Mouse (Mus musculus): Measurements from ENCODE around the gene Ankrd27.
"Not testable (repeated sequence)": the region's sequence is repeated elsewhere in the genome, so short reads cannot be mapped to it uniquely, and the experiment has no call there.

Gene Ankrd27

DNA sequence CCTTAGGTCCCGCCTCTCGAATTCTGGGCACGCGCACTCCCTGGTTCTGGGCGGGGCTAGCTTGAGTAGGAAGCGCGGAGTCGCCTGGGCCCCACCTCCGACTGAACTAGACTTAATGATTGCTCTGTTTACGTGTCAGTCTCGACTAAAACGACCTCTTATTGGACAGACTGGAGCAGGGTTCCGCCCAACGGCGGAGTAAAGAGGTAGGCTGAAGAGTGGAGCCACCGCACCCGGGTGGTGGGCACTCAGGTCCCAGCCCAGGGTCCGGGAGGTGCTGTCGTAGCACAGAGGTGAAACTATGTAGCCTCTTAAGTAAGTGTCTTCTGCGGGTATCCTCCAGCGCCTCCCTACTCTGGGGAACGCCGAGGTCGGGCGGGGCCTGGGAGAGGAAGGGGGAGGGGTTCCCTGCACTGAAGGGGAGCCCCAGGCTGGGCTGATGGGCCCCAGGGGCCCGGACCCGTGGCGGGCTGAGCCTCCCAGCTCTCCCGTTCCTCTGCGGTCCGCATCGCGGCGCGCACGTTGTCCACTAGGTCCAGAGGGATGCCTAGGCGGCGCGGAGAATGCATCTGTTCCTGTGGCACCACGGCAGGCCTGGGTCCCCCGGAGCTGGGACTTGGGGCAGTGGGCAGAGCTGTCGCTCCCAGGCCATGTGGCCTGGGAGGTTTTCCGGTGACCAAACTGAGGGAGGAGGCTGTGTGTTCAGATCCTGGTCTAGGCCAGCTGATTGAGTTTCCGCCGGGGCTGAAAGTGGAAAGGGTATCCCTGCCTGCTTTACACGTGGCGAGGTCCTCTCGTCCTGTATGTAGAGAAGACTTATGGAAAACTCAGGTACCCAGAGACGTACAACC lies at the start of gene Ankrd27:
Ankrd27 (plus strand) TSS at position 190 of the 851 bp plus-strand sequence.
- peak; percentile 99 for DNase-seq (ENCODE audit: low spot score)

DNA sequence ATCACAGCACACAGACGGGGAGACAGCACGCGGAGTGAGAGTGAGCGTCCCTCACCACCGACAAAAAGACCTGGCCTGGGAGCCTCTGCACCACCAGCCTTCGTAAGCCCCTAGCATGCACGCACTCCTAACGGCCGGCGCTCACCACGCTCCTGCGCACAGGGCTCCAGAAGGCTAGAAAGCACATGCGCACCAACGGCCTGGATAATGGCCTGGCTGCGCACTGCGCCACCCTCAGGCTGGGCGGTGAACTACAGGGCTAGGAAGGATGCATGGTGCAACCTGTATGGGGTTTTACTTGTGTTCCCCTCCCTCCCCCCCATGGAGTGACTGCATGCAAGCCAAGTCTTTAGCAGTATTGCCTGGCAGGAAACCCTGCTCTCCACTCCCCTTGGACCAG lies 48.5 kb upstream of the Ankrd27 start, which contains the start of gene Tdrd12:
Tdrd12 (minus strand) TSS at position 184 of the 400 bp plus-strand sequence.
- no peak for DNase-seq (ENCODE audit: low spot score)

DNA sequence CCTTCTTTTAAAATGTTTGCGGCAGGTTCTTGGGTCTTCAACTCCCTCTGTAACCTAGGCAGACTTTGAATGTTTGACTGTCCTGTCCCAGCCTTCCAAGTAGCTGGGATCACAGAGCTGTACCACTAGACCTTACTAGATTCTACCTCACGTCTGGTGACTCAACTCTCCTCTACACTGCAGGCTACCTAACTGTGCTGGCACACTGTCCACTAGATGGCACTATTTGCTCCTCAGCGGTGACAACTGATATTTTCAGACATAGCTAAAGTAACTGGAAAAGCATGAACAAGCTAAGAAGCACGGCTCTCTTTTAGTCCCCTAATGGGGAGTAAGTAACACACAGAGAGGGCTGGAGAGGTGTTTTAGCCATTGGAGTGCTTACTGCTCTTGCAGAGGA lies 40.2 kb upstream of the Ankrd27 start:
- peak; percentile 85 for DNase-seq (ENCODE audit: low spot score)

DNA sequence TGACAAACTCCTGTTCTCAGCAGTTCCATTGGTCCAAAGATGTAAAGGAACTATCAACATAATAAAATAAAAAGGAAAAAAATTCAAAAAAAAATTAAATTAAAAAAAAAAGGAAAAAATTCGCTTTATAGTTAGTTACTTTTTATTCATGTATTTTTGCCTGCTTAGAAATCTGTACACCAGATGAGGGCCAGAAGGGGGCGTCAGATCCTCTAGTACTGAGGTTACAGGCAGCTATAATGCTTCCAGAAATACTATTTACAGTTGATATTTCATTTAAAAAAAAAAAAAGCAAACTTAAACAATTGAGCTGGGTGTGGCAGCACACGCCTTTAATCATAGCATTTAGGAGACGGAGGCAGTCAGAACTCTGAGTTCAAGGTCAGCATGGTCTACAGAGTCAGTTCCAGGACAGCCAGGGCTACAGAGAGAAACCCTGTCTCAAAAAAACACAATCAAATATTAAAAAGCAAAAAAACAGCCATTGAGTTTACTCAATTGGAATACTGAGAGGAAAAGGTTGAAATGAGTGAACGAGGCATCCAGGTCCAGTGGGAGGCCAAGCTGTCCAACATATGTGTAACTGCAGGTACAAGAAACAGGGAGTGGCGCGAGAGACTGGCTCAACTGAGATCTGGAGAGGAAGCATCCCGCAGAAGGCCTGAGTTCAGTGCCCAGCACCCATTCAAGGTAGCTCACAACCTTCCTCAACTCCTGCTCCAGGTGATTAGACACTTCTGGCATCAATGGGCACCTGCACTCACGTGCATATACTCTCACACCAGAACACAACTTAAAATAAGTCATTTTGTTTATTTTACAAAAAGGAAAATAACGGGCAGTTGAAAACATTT lies 32.1 kb upstream of the Ankrd27 start:
- DNase-seq (ENCODE audit: low spot score): peak; percentile 34

DNA sequence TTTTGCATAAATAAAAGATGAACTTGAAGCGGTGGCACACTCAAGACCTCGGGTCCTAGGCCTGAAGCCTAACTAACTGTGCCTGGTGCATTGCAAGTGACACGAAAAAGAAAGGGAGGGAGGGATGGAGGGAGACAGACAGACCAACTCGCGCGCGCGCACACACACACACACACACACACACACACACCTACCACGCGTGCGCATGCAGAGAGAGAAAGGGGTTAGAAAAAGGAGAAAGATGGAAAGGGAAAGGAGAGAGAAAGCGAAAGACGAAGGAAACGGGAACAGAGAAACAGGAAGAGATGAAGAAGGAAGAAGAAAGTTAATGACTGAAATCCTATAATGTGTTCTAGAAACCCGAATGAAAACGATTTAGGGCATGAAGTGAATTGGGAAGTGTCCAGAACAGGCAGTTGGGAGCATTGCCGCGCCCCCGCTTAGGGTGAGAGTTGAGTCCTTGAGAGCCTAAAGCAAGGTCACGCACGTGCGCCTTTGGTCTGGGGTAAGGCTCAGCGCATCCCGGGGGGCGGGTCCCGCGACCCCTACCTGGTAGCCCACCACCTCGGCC lies 31.4 kb upstream of the Ankrd27 start:
- DNase-seq (ENCODE audit: low spot score): peak; percentile 64

DNA sequence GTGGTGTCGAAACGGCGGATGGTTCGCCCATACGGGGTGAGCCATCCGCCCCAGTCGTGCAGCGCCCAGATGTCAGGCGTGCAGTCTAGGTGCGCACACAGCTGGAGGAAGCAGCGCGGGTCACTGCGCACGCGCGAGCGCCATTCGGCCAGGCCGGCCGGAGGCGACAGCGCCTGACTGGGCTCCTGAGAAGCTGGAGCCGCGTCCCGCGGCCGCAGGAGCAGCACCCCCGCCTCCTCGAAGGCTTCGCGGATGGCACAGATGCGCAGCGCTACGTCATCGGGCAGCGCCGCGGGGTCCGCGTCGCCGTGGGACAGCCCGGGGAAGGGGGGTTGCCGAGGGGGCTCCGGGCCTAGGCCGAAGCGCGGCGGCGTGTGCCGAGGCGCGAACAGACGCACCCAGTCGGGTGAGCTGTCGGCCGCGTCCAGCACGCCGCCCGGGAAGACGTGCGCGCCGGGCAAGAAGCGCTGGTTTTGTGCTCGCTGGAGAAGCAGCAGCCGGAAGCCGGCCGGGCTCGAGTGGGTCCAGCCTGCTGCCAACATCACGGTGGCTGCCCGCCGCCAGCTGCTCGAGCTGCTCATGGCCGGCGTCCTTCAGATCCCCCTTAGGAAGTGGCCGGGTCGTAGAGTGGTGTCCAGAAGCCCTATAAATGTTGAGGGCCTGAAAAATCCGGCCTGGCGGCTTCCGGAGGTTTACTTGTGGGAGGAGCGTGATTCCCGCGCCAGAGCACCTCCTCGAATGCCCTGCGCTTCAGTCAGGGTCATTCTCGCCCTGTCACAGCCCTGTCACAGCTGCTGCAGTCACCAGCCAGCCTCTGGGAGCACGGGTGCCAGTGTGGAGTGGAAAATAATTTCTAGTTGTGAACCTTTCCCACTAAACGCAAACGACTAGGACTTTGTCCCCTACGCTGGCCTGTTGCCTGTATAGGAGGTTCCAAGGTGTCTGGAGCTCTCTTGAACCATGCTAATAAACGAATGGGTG lies 30.5 kb upstream of the Ankrd27 start:
- DNase-seq (ENCODE audit: low spot score): peak; percentile 93

DNA sequence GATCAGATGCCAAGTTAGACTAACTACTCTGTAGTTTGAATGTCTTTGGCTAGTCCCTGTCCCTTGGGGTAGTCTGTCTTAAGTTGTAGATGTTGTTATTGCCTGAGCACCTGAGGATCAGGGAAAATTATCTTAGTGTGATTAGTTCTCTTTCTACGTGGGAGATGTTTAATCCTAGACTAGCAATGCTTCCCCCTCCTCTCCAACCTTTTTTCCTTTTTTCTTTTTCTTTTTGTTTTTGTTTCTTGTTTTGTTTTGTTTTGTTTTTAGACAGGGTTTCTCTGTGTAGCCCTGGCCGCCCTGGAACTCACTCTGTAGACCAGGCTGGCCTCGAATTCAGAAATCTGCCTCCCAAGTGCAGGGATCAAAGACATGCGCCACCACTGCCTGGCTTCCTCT lies 29.8 kb upstream of the Ankrd27 start, which contains the start of gene Nudt19:
Nudt19 (minus strand) TSS at position 100 of the 399 bp plus-strand sequence.
- no peak for DNase-seq (ENCODE audit: low spot score)

DNA sequence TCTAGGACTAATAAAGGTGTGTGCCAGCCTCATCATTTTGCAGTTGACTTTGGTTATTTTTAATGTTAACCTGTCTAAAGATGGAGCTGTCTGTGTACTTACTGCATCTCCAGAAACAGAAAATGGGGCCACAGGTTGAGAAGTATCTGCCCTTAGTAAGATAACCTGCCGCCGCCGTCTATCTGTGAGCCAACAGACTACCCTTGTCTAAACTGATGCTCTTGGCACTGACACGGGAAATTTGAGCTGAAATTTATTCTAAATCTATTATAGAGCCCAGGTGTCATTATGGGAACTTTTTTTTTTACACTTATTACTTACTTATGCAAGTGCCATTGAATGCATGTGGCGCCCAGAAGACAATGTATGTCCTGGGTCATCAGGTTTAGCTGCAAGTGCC lies 29.1 kb upstream of the Ankrd27 start:
- no peak for DNase-seq (ENCODE audit: low spot score)

DNA sequence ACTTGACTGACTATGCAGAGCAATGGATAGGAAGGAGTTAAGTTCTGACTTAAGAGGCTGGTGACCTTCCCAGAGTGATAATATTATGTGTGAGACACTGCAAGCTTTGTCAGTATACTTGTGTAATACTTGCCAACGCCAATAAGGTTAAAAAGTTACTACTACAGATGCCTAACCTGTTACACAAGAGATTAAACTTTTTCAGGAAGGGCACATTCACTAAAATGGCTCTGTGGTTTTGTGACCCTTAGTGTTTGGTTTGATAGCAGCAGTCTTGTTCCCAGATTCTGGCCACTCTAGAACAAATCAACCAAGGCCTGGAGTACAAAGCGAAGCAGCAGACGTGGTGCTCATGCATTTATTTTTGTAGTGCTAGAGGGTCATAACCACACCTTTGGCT lies 28.5 kb upstream of the Ankrd27 start:
- DNase-seq (ENCODE audit: low spot score): no peak

DNA sequence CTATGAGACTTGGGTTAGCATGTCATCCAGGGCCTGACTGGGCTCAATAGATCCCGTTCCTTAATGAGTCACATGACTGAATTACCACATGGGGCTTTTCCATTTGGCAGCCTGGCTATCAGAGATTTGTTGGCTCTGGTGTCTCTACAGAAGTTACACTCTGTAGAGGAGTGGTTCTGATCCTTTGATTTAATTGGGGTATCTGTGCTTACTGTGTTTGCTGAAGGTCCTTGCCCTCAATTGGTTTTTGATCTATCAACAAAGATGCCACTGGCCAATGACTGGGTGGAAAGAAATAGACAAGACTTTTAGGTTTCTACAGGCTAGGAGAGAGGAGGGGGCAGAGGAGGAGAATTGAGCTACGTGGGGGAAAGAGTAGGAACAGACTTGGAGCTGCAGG lies 27.4 kb upstream of the Ankrd27 start:
- DNase-seq (ENCODE audit: low spot score): no peak

DNA sequence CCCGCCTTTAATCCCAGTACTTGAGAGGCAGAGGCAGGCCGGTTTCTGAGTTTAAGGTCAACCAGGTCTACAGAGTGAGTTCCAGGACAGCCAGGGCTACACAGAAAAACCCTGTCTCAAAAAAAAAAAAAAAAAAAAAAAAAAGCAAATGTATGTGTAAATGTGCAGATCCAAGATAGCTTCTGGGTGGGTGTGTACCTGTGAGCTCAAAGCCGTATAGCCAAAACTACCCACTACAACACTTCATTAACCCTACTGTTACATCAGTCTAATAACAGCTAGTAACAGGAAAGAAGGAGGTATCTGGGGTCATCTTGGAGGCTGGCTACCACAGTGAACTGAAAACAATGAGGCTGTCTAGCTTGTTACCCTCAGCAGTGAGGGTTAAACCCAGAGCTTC lies 26.2 kb upstream of the Ankrd27 start:
- no peak for DNase-seq (ENCODE audit: low spot score)

DNA sequence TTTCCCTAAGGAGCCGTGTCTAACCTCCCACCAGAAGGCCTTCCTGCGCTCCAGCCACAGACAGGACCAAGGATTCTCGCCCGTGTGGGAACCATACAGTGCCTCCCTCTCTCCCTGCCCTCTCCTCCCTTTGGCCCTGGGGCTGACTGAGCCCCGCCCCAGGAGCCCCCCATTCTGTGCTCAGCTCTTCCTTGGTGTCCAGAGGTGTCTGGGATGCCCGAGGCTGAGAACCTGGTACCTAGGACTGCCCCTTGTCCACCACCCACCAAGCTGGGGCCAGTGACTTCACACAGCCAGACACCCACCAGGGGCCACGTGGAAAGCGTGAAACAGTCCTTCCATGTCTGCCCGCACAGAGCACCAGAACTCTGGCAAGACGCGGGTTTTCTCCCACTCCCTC lies 23.0 kb upstream of the Ankrd27 start:
- no peak for DNase-seq (ENCODE audit: low spot score)

DNA sequence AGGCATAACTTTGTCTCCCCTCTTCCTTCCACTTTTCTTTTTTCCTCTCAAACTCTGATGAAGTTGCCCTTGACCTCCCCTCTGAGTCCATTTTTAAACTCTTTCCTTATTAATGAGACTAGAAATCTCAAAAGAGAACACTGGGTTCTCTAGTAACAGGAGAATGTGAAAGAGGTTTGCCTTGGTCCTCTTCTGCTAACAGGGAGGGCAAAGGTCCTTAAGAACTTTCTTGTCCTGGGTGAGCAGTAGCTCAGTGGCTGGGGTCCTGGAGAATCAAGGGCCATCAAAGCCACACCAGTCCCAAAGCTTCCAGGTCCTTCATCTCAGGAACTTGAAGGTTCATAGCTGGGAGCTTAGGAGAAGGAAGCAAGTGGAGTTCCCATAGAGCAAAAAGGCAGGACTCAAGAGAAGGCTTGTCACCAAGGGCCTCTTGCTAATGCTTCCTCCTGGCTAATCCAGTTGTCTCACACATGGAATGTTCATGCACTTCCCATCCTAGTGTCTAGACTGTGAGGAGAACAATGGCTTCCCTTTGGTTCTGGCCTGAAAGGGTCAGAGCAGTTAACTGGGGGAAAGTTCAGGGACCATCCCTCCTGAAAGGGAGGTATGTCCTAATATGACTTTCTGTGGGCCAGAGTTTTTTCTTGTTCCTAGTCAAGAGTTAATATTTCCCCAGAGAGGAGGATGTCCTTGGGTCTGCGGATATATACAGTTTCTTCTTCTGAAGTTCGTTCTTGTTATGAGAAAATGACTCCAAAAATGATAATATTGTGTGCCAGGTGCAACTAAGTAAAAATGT lies 21.8 kb upstream of the Ankrd27 start:
- no peak for DNase-seq (ENCODE audit: low spot score)

DNA sequence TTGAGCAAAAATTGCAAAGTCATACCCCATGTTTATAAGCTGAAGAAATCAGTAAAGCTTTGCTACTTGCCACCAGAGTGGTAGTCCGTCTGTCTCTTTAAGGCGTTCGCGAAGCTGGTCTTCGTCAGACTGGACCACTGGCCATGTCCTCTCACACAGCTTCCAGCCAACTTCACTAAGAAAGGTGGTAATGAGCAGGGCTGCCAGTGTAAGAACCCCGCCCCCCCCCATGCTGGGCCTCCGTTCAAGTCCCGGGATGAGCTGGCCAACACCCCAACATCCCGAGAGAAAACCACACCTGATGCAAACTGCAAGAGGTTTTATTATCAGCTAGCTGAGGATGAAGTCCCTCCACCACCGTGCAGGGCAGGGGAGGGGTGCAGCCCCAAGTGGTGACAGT lies 21.2 kb upstream of the Ankrd27 start:
- not testable (repeated sequence) for DNase-seq (ENCODE audit: low spot score)

DNA sequence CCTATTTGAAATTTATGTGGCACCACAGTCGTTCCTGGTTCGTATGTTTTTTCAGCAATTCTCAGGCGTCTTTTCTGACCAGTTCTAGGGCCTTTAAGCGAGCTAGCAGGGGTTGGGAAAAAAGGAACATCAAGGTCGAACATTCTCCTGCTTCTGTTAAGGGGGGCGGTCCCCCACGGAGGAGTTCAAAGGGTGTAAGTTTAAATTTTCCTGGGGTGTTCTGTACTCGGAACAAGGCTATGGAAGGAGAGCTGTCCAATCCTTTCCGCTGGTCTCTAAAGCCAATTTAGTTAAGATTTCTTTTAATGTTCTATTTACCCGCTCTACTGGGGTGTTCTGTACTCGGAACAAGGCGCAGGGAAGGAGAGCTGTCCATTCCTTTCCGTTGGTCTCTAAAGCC lies 20.1 kb upstream of the Ankrd27 start:
- not testable (repeated sequence) for DNase-seq (ENCODE audit: low spot score)

DNA sequence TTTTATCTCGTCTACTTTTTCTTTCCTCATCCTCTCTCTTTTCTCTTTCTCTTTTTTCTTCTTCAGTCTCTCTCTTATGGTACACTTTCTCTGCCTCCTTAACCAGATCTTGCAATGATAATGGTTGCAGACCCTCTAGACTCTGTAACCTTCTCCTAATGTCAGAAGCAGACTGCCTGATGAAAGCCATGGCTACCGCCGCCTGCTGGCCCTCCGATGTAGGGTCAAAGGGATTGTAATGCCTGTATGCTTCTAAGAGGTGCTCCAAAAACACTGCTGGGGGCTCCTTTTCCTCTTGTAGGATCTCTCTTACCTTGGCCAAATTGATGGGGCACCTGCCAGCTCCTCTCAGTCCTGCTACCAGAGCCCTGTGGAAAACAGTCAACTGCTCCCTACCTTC lies 16.3 kb upstream of the Ankrd27 start:
- DNase-seq (ENCODE audit: low spot score): not testable (repeated sequence)

DNA sequence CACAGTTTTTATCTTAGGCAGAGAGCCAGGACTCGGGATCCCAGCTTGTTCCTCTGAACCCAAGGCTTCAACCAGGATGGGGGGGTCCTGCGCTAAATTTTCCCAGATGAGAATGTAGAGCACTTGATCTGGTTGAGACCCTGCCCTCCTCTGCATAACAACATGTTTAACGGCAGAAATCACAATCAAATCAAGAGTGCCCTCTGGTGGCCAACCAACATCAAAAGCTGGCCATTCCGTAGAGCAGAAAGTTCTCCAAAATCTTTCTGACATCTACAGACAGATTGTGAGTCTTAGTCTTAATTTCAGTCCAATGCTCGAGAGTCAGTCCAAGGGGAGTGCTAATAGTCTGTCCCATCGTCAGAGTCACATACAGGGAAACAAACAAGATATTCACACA lies 15.2 kb upstream of the Ankrd27 start:
- not testable (repeated sequence) for DNase-seq (ENCODE audit: low spot score)

DNA sequence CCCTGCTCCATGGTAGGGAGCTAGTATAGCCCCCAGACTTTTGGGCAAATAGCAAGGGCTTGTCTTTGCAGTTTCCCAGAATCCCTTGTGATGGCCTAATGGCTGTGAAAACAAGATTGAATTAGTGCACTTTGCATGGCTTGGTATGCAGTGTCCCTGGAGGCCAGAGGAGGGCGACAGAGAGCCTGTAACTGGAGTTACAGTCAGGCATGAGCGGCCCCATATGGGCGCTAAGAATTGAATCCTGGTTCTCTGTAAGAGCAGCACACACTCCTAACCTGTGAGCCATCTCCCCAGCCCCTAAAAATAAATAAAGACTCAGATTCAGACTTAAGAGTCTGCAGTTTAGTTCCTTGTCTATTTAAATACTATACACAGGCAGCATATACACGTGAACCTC lies 6.2 kb upstream of the Ankrd27 start:
- DNase-seq (ENCODE audit: low spot score): peak; percentile 78

DNA sequence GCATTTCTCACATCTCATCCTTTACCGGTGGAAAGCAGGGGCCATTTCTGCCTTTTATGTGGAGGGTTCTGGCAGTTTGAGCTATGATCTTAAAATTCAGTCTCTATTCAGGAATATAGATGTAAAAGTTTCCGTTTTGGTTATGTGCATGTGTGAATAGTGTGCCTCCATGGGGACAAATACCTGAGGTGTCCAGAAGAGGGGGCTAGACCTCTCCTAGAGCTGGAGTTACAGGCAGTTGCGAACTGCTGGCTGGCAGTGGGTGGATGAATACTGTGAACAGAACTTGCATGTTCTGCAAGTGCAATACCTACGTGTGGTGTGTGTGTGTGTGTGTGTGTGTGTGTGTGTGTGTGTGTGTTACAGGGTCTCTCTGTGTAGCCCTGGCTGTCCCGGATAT lies 3.3 kb upstream of the Ankrd27 start:
- DNase-seq (ENCODE audit: low spot score): peak; percentile 36

DNA sequence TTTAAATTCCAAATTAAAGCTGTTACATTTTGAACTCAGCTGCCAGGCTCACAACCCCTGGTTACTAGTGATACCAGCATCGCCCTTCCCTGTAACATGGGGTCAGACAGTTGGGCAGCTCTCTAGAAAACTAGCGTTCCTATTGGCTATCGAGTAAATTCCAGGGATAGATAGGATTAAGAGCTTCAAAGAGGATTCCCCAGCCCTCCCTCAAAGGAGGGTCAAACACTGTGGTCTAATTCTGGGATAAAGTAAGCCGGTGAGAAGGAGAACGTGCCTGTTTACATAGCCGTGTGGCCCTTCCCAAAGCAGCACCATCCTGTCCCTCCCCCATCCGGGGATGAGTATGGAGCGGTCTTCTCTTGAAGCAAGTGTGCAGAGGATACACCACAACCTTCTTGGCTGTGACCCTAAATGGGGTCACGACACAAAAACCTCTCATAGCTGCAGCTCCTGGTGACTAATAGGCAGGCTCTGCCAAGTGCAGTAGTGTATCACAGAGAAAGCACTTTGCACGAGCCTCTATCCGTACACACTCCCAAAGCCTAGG lies 2.5 kb upstream of the Ankrd27 start:
- DNase-seq (ENCODE audit: low spot score): peak; percentile 43
